Mouse (Mus musculus) mouse embryonic stem cell (cell line): ENCODE results near the gene Eif4g1.

Experiments
- in situ Hi-C, 2 experiments: fragments of 300-500 bp; cut with MboI; formaldehyde crosslinking; loops; 1 replicate in 1 of 2; 3 replicates in 1 of 2; pipeline ENCODE4 v1.14.3; 2019 to 2020; ENCODE audit warnings: low sequenced_read_pairs in 2 of 2, low pct_unique_long_range_greater_than_20kb in 1 of 2, mixed read lengths in 1 of 2; ENCODE audit not compliant: unreplicated experiment in 1 of 2

Gene Eif4g1

DNA sequence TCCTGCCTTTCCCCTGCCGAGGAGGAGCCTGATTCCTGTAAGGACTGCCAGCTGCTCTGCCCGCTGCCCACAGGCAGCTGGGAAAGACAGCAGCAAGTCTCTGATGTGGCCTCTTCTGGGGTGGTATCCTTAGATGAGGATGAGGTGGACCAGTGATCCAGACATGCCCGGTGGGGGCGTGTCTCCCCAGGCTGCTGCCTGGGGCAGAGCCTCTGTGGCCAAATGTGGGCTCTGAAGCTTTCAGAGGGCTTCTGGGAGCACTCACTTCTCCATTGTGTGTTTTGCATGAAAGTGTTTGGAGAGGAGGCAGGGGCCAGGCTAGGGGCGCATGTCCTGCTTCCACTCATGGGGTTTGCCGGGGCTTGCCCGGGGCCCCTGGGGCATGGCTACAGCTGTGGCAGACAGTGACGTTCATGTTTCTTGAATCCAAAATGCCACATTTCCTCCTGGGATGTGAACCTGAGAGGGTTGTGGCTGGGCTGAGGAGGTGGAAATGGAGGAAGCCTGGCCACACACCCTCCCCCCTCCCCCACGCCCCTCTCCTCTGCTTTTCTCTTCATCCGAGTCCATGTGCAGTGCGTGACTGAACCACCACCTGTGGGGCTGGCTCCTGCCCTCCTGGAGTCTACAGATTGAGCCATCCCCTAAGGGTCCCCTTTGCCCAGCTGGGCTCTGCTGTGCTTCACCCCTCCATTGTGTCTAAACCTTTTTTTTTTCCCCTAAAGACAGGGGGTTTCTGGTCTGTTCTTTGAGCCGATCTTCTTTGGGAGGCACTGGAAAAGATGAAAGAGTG, 33.8 kb downstream of the Eif4g1 start:
- in situ Hi-C loops = no loop called here

- in situ Hi-C loops = no loop called here
Observed at GRCm38 (mm10) chr16:20702522-20702893, 34.4 kb downstream of the Eif4g1 start.

GRCm38 (mm10) chr16:20703071-20703470, 35.0 kb downstream of the Eif4g1 start:
- in situ Hi-C loops = no loop called here

- in situ Hi-C loops = no loop called here
Observed at GRCm38 (mm10) chr16:20703699-20704400, 35.7 kb downstream of the Eif4g1 start.

DNA sequence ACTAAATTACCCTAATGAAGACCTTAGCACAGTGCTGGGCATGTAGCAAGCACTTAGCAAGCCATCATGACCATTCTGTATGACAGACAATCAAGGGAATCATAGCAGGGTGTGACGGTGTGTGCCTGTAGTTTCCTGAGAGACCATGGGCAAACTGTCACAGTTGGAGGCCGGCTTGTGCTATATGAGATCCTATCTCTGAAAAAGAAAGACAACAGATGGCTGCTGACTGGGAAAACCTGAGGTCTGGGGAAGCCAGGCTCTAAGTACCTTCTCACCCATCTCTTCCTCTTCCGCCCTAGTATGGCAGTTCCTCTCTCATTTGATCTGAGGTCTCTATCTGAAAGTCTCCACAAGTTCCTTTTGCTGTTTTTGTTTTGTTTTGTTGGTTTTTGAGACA, 37.7 kb downstream of the Eif4g1 start:
- in situ Hi-C loops = no loop called here

- in situ Hi-C loops = no loop called here
Observed at GRCm38 (mm10) chr16:20706407-20707055, 38.4 kb downstream of the Eif4g1 start.

DNA sequence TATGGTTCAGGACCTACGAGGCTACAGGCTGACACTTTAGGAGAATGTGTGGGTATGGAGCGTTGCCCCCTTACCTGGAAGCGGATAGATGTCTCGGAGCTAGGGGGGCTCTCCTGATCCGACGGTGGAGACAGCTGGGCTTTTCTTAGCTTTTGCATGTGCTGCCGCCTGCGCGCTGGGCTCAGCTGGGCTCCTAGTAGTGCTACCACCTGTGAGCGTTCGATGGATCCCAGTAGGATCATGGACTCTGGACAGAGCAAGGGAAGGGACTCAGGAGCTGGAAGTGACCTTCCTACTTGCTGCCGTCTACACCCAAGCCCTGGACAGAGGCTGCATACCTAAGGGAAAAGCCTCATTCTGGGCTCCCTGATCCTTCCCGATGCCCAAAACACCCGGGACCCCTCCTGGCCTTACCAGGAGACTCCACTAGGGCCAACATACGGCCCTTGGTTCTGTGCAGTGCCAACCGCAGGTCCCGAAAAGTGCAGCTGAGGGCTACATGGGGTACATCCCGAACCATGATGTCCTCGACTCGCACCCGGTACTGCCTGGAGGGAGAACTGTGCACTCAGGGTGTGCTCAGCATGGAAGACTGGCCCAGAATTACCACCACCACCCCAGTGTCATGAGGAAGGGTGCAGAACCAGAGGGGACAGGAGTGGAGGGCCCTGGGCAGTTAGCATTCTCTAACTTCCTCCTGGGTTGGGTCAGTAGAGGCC, 40.3 kb downstream of the Eif4g1 start:
- in situ Hi-C loops = no loop called here

- in situ Hi-C loops = no loop called here
Observed at GRCm38 (mm10) chr16:20708939-20709734, 41.0 kb downstream of the Eif4g1 start.

DNA sequence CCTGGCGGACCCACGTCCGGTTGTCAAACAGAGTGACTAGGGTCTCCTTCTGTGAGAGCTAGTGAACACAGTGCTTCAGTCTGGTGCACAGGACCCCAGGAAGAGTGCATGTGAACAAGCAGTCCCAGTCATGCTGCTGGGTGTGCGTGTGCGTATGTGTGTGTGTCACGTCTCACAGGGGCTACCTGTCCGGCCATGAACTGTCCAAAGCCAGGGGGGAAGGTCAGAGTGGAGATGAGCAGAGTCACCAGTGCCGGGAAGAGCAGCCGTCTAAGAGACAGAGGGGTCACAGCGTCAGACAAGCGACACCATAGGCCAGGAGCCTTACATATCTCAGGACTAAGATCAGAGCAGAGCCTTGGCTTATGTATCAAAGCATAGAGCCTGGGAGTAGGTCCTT, 42.3 kb downstream of the Eif4g1 start:
- in situ Hi-C loops = no loop called here

GRCm38 (mm10) chr16:20710810-20711209, 42.7 kb downstream of the Eif4g1 start:
- in situ Hi-C loops = no loop called here

DNA sequence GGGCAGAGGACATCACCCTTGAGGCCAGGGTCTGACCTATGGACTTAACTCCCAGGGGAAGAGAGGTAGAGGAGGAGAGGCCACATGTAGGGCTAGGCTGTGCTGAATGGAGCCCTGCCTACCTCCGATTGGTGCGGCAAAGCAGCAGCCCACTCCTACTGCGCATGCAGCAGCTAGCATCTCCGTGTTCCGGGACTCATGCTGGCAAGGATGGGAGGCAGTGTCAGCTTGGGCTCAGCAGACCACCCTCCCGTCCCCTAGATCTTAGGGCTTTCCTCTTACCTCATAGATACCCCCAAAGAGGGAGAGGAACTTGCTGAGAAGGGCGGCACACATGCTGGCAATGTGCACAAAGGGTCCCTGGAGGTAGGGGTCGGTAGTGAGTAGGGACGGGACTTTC, 44.1 kb downstream of the Eif4g1 start:
- in situ Hi-C loops = no loop called here

GRCm38 (mm10) chr16:20712889-20713288, 44.8 kb downstream of the Eif4g1 start:
- in situ Hi-C loops = no loop called here

- in situ Hi-C loops = no loop called here
Observed at GRCm38 (mm10) chr16:20714307-20715080, 46.4 kb downstream of the Eif4g1 start.

- in situ Hi-C loops = no loop called here
Observed at GRCm38 (mm10) chr16:20715161-20715560, 47.0 kb downstream of the Eif4g1 start.

- in situ Hi-C loops = no loop called here
Observed at GRCm38 (mm10) chr16:20715566-20715965, 47.5 kb downstream of the Eif4g1 start.

GRCm38 (mm10) chr16:20715976-20716840, 48.1 kb downstream of the Eif4g1 start:
- in situ Hi-C loops = no loop called here

- in situ Hi-C loops = no loop called here
Observed at GRCm38 (mm10) chr16:20716841-20717180, 48.7 kb downstream of the Eif4g1 start.
